Mouse (Mus musculus) bone marrow macrophage, adult 2 months (primary cell): ENCODE data around the gene Gm44790.

Experiments used
- CTCF ChIP-seq: IDR thresholded peaks from 2 replicates; pipeline ENCODE4 v1.5.1; 2012; ENCODE audit warnings: low read depth, mild to moderate bottlenecking, low read length, moderate library complexity
- POLR2A ChIP-seq: IDR thresholded peaks from 2 replicates; pipeline ENCODE4 v1.6.1; 2012; ENCODE audit warnings: mild to moderate bottlenecking, low read depth, low read length, borderline replicate concordance

DNA sequence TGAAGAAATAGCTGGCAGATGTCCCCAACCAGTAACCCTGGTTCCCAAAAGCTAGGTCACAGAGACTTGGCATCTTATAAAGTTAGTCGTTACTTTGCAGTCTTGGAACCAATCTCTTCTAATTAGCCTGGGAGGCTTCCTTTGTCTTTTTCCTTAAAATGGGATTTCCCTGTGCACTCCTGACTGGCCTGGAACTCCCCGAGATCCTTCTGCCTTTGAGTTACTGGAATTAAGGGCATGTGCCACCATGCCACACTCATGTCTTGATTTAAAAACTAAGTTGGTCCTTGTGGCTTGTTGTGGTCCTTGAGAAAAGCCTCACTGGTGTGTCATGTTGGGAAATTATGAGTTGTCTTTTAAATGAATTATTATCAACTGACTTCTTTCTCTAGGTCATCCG lies 48.1 kb upstream of the Gm44790 start:
- no peak for TF ChIP-seq CTCF
- no peak for TF ChIP-seq POLR2A
